Mouse (Mus musculus): ENCODE data around the gene Ryk. TPM values are rescaled to one million over a fixed set of nuclear protein-coding genes. Genes with fewer than 3 reads are reported as not detected.

Ryk gene
- 23.6 and 26.3 TPM in 2 replicates for polyA plus RNA-seq (2016; fragmentation: Nextera tagmentation; extraction: Ambion mirVana)

DNA sequence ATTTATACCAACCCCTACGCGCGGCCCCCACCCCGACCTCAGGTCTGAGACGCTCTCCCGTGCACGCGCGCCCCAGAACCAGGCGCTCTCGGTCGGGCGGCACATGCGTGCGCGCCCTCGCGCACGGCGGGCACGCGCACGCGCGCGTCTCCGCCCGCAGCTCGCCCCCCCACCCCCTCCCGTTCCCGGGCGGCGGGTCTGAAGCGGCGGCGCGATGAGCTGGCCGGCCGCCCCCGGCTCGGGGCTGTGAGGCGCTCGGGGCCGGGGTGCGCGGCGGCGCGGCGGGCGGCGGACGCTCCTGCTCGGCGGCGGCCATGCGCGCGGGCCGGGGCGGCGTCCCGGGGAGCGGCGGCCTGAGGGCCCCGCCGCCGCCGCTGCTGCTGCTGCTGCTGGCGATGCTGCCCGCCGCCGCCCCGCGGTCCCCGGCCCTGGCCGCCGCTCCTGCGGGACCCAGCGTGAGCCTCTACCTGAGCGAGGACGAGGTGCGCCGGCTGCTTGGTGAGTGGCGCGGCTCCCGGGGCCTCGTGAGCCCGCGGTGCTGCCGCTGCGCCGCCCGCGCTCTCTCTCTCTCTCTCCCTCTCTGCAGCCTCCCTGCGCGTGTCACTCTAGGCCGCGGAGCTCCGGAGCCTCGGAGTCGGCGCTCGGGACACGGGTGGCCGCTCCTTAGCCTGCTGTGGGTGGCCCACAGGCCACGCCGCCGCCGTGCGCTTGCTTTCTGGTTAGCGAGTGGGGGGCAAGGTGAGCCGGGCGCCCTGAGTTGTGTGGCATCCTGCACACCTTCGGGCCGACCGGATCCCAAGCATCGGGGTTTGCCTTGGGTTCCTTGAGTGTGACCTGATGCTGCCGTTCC is at the start of gene Ryk:
TSS of gene Ryk (plus strand) at position 176 of the 850 bp plus-strand sequence.
- no peaks in the 10 kb centered on the region for H3K36me3 ChIP-seq
- H3K4me1 ChIP-seq (replicated peaks), result peaks cover 52% of the 10 kb centered on the region
- no peaks in the 10 kb centered on the region for H3K27me3 ChIP-seq
- H3K27ac ChIP-seq, result peak within 1 kb of the TSS; percentile 94
- H3K4me3 ChIP-seq (replicated peaks), result peak within 1 kb of the TSS; percentile 94
- no peaks in the 10 kb centered on the region for H3K9me3 ChIP-seq
- H3K4me2 ChIP-seq, result peak within 1 kb of the TSS; percentile 78
- under 1% methylated on average over 112 of the region's 119 CpGs for WGBS
- peak within 1 kb of the TSS; percentile 99 for H3K9ac ChIP-seq (replicated peaks)
- ATAC-seq (ENCODE audit: insufficient number of reproducible peaks, insufficient read depth, low FRiP score, low TSS enrichment, low read depth), result peak; percentile 77

DNA sequence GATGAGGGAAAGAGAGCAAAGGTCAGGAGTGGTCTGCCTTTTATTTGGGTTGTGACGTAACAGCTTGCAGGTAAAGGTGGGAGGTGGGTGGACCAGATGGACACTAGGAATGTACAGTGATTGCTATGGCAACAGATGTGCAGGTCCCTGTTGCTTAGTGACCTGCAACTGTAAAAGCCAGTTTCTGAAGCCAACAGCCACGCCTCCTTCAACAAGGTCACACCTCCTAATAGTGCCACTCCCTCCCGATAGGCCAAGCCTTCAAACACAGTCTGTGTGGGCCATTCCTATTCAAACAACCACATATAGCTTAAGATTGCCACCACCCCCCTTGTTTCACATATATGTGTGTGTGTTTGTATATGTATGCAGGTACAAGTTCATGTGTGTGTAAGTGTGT is 45.2 kb upstream of the Ryk start:
- no peaks in the 10 kb centered on the region for H3K36me3 ChIP-seq
- WGBS, result 44% methylated on average over 3 of the region's 3 CpGs
- H3K4me2 ChIP-seq, result no peak overlapping the region
- H3K9me3 ChIP-seq, result no peaks in the 10 kb centered on the region; the same call in 1 of the 2 replicates
- no peak overlapping the region for H3K4me3 ChIP-seq (replicated peaks)
- H3K27me3 ChIP-seq, result no peaks in the 10 kb centered on the region
- H3K27ac ChIP-seq, result no peak overlapping the region
- no peak overlapping the region for H3K9ac ChIP-seq (replicated peaks)
- no peak for ATAC-seq (ENCODE audit: insufficient number of reproducible peaks, insufficient read depth, low FRiP score, low TSS enrichment, low read depth)
- peaks cover 3% of the 10 kb centered on the region; the same call in 1 of the 2 replicates for H3K4me1 ChIP-seq (replicated peaks)

DNA sequence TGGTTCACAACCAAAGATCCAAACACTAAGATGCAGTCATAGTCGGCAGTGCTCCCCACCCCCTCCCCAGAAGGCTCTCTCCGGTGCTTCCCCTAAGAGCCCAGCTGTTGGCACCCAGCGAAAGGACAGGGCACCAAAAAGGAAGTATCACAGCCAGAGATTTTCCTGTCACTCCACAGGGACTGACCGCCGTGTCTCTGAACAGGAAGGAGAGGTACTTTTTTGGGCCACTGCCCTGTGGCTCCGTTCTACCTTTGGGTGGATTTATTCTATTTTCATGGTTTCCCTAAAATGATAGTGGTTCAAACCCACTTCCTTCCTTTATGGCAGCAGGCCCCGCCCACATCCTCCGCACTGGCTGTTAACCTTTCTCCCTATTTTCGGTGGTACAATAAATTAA is 42.9 kb upstream of the Ryk start:
- no peak for ATAC-seq (ENCODE audit: insufficient number of reproducible peaks, insufficient read depth, low FRiP score, low TSS enrichment, low read depth)
- H3K36me3 ChIP-seq, result no peaks in the 10 kb centered on the region
- WGBS, result 57% methylated on average over 9 of the region's 9 CpGs
- H3K4me1 ChIP-seq (replicated peaks), result peaks cover 3% of the 10 kb centered on the region; the same call in 1 of the 2 replicates
- H3K27me3 ChIP-seq, result no peaks in the 10 kb centered on the region
- no peaks in the 10 kb centered on the region for H3K9me3 ChIP-seq
- H3K27ac ChIP-seq, result no peak overlapping the region
- H3K4me2 ChIP-seq, result no peak overlapping the region
- no peak overlapping the region for H3K9ac ChIP-seq (replicated peaks)
- H3K4me3 ChIP-seq (replicated peaks), result no peak overlapping the region

DNA sequence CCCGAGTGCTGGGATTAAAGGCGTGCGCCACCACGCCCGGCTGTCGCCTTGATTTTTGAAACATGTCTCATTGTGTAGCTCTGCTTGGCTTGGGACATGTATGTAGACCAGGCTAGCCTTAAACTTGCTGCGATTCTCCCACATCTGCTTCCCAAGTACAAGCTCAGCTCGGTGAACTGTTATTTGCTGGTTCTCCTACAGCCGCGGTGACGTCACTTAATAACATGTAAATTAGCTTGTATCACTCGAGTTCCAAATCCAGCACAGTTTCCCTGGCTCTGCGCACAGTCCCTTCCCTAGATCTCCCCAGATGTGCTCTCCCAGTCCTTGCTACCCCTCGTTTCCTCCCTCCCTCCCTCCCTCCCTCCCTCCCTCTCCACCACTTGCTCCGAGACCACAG is 41.9 kb upstream of the Ryk start:
- no peaks in the 10 kb centered on the region for H3K9me3 ChIP-seq
- H3K36me3 ChIP-seq, result no peaks in the 10 kb centered on the region
- peaks cover 3% of the 10 kb centered on the region; the same call in 1 of the 2 replicates for H3K4me1 ChIP-seq (replicated peaks)
- H3K9ac ChIP-seq (replicated peaks), result no peak overlapping the region
- no peak for ATAC-seq (ENCODE audit: insufficient number of reproducible peaks, insufficient read depth, low FRiP score, low TSS enrichment, low read depth)
- H3K27ac ChIP-seq, result no peak overlapping the region
- H3K4me2 ChIP-seq, result no peak overlapping the region
- no peaks in the 10 kb centered on the region for H3K27me3 ChIP-seq
- 74% methylated on average over 15 of the region's 15 CpGs for WGBS
- no peak overlapping the region for H3K4me3 ChIP-seq (replicated peaks)

DNA sequence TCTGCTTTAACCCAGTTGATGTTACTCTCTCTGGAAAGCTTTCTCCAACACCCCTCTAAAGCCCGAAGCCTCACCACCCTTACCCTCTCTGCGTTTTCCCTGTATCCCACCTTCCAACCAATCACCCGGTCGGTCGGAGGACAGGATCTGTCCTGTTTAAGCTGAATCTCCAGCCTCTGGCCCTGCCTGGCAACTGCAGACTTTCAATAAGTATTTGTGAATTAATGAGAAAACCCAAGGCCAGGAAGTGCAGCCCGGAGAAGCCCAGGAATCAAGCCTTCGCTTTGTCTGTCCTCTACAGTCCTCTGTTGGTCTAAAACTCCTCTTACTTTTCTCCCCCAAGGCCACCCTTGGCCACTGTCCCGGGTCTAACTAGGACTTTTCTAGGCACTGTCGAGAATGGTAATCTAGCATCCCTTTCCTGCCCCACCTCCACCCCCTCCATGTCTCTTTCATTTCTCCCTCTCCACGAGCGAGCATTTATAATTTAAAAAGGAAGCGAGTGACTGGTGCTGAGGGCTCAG is 41.4 kb upstream of the Ryk start:
- Histone ChIP-seq H3K27me3 (no peaks in the 10 kb centered on the region), H3K4me3 (replicated peaks) (no peak overlapping the region), H3K9me3 (no peaks in the 10 kb centered on the region), H3K9ac (replicated peaks) (no peak overlapping the region), H3K27ac (no peak overlapping the region), H3K4me1 (replicated peaks) (peaks cover 3% of the 10 kb centered on the region; the same call in 1 of the 2 replicates), H3K4me2 (no peak overlapping the region), H3K36me3 (no peaks in the 10 kb centered on the region)
- WGBS, result 67% methylated on average over 12 of the region's 12 CpGs
- no peak for ATAC-seq (ENCODE audit: insufficient number of reproducible peaks, insufficient read depth, low FRiP score, low TSS enrichment, low read depth)

DNA sequence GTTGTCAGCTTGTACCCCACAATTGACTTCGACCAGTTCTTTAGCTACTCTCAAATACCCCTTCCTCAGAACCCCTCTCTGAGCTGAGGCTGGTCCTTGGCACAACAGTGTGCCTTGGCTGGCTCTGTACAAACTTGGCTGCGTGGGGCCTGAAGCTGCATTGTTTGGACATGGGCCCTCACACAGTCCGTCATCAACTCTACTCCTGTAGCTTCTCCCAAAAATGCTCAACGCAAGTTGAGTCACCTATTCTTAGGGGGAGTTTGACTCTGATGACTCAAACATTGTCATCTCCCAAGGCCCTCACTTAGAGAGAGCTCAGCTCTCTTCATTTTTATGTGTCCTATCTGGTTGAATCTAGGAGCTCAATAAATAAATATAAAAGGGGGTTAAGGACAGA is 36.3 kb upstream of the Ryk start:
- H3K4me2 ChIP-seq, result no peak overlapping the region
- no peaks in the 10 kb centered on the region; the same call in 1 of the 2 replicates for H3K4me1 ChIP-seq (replicated peaks)
- no peak overlapping the region for H3K27ac ChIP-seq
- H3K4me3 ChIP-seq (replicated peaks), result no peak overlapping the region
- H3K27me3 ChIP-seq, result no peaks in the 10 kb centered on the region
- no peaks in the 10 kb centered on the region for H3K36me3 ChIP-seq
- no peaks in the 10 kb centered on the region for H3K9me3 ChIP-seq
- no peak overlapping the region for H3K9ac ChIP-seq (replicated peaks)
- 87% methylated on average over 4 of the region's 4 CpGs for WGBS
- no peak for ATAC-seq (ENCODE audit: insufficient number of reproducible peaks, insufficient read depth, low FRiP score, low TSS enrichment, low read depth)

DNA sequence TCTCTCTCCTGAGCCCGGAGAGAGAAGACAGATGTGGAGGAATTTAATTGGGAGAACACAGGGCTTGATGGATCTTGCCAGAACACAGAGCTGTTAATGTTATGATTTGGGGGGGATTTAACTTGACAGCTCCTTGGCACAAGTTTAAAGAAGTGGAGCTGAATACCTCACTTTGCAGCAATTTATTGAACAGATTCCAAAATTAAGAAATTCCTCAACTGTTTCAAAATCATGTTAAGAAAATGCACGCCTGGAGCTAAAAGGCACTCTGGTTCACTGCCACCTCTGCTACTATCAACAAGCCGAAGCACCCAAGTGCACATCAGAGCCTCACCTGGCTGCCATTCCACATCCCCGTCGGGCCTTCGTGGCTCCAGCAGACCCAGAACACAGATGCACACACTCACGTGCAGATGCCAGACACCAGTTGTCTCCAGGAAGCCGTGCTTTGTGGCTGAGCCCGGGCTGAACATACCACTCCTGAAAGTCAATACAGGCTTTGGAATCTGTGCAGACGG is 28.6 kb upstream of the Ryk start:
- 0 out of 2 replicates have a peak, but pooled peaks cover 3% of the 10 kb centered on the region for H3K4me1 ChIP-seq (replicated peaks)
- no peaks in the 10 kb centered on the region for H3K9me3 ChIP-seq
- H3K27ac ChIP-seq, result no peak overlapping the region
- no peak overlapping the region for H3K4me3 ChIP-seq (replicated peaks)
- WGBS, result 67% methylated on average over 10 of the region's 10 CpGs
- no peaks in the 10 kb centered on the region for H3K27me3 ChIP-seq
- no peaks in the 10 kb centered on the region for H3K36me3 ChIP-seq
- H3K4me2 ChIP-seq, result no peak overlapping the region
- no peak for ATAC-seq (ENCODE audit: insufficient number of reproducible peaks, insufficient read depth, low FRiP score, low TSS enrichment, low read depth)
- H3K9ac ChIP-seq (replicated peaks), result no peak overlapping the region

DNA sequence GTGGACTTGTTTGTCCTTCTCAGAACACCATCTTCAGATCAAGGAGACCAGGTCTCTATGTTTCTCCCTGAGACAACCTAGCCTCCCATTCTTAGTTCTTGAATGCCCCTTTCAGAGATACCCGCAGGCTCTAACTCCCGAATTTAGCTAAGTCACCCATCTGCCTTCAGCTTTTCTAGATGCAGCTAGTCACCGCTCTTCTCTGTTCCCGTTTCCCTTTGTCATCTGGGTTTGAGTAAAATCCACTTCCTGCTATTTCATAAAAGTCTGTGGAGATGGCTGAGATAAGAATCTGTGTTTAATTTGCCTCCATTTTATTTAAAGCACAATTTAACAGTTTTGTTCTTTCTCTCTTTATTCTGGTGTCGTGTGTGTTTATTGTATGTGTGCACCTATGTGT is 23.5 kb upstream of the Ryk start:
- H3K9me3 ChIP-seq, result no peaks in the 10 kb centered on the region
- H3K27ac ChIP-seq, result no peak overlapping the region
- no peak overlapping the region for H3K4me2 ChIP-seq
- H3K4me1 ChIP-seq (replicated peaks), result 0 out of 2 replicates have a peak, but pooled peaks cover 2% of the 10 kb centered on the region
- H3K27me3 ChIP-seq, result no peaks in the 10 kb centered on the region
- ATAC-seq (ENCODE audit: insufficient number of reproducible peaks, insufficient read depth, low FRiP score, low TSS enrichment, low read depth), result no peak
- no peak overlapping the region for H3K4me3 ChIP-seq (replicated peaks)
- no peak overlapping the region for H3K9ac ChIP-seq (replicated peaks)
- no peaks in the 10 kb centered on the region for H3K36me3 ChIP-seq
- WGBS, result 81% methylated on average over 5 of the region's 5 CpGs

DNA sequence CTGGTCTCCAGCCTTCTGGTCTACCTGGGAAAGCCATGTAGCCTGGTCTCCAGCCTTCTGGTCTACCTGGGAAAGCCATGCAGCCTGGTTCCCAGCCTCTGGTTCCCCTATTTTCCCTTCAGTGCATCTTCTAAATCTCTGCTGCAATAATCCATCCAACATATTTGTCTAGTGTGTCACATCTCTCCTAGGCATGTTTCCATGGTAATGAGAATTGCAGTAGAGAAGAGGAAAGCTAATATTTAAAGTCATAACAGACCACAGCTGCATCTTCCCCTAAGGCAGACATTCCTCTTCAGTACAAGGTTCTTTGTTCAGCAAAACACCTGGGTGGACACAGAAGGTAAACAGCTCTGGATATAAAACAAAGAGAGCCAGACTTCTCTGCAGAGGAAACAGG is 16.5 kb upstream of the Ryk start:
- no peak overlapping the region for H3K4me3 ChIP-seq (replicated peaks)
- peaks cover 10% of the 10 kb centered on the region; the same call in 1 of the 2 replicates for H3K9me3 ChIP-seq
- ATAC-seq (ENCODE audit: insufficient number of reproducible peaks, insufficient read depth, low FRiP score, low TSS enrichment, low read depth), result no peak
- no peaks in the 10 kb centered on the region for H3K4me1 ChIP-seq (replicated peaks)
- H3K4me2 ChIP-seq, result no peak overlapping the region
- no peaks in the 10 kb centered on the region for H3K27me3 ChIP-seq
- H3K36me3 ChIP-seq, result no peaks in the 10 kb centered on the region
- H3K9ac ChIP-seq (replicated peaks), result no peak overlapping the region
- no peak overlapping the region for H3K27ac ChIP-seq

DNA sequence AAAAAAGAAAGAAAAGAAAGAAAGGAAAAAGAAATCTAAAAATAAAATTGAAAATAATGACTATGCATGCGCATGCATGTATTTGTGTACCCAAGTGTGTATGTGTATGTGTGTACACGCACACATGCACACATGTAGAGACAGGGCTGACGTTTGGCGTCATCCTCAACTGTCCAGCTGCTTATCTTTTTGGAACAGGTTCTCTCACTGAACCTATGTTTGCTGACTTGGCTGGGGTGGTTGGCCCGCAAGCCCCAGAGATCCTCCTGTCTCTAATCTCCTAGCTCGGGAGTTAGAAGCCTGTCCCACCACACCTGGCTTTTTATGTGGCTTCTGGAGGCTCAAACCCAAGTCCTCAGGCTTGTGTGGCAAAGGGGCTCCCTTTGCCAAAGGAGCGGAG is 6.1 kb upstream of the Ryk start:
- Histone ChIP-seq H3K27me3 (no peaks in the 10 kb centered on the region), H3K27ac (no peak overlapping the region), H3K4me2 (no peak overlapping the region), H3K36me3 (no peaks in the 10 kb centered on the region), H3K4me3 (replicated peaks) (no peak overlapping the region), H3K4me1 (replicated peaks) (peaks cover 18% of the 10 kb centered on the region), H3K9me3 (no peaks in the 10 kb centered on the region), H3K9ac (replicated peaks) (no peak overlapping the region)
- no peak for ATAC-seq (ENCODE audit: insufficient number of reproducible peaks, insufficient read depth, low FRiP score, low TSS enrichment, low read depth)
- 88% methylated on average over 7 of the region's 7 CpGs for WGBS

DNA sequence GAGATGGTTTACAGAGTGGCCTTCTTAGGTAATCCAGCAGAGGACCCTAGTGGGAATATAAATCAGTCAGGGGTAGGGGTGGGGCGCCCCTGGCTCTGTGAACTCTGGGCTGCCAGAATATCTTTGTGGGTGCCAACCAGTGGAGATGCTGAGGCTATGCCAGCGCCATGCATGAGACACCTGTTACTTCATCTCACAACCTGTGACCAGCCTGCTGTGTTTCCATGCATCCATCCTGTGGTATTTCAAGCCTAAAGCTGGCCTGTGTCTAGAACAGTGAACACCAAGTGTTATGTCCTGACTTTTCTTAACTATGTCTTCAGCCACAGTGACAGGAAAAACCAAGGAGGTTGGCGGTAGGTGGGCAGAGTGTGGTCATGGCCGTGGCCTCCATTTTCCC is 3.2 kb upstream of the Ryk start:
- no peak overlapping the region for H3K27ac ChIP-seq
- 88% methylated on average over 4 of the region's 4 CpGs for WGBS
- no peak overlapping the region for H3K4me3 ChIP-seq (replicated peaks)
- H3K36me3 ChIP-seq, result no peaks in the 10 kb centered on the region
- ATAC-seq (ENCODE audit: insufficient number of reproducible peaks, insufficient read depth, low FRiP score, low TSS enrichment, low read depth), result no peak
- no peaks in the 10 kb centered on the region for H3K9me3 ChIP-seq
- peaks cover 30% of the 10 kb centered on the region for H3K4me1 ChIP-seq (replicated peaks)
- no peaks in the 10 kb centered on the region for H3K27me3 ChIP-seq
- H3K4me2 ChIP-seq, result no peak overlapping the region
- no peak overlapping the region for H3K9ac ChIP-seq (replicated peaks)
